Mouse (Mus musculus): ENCODE data around the gene Nckap5l. TPM values are rescaled to one million over a fixed set of nuclear protein-coding genes. Genes with fewer than 3 reads are reported as not detected.

Gene Nckap5l
- total RNA-seq (2021), result 10 to 100 TPM; 18.4 to 26.0 TPM

GRCm38 (mm10) chr15:99457606-99458401, at the start of gene Nckap5l:
TSS of gene Nckap5l (minus strand) at chr15:99457748.
- peak; percentile 78 to 82 for DNase-seq (ENCODE audit: extremely low spot score in 1 of 2, low spot score in 1 of 2)

GRCm38 (mm10) chr15:99505324-99506095, 48.0 kb upstream of the Nckap5l start:
- DNase-seq (ENCODE audit: extremely low spot score in 1 of 2, low spot score in 1 of 2), result no peak

GRCm38 (mm10) chr15:99503256-99503655, 45.7 kb upstream of the Nckap5l start:
- no peak for DNase-seq (ENCODE audit: extremely low spot score in 1 of 2, low spot score in 1 of 2)

GRCm38 (mm10) chr15:99502311-99502831, 44.8 kb upstream of the Nckap5l start:
- no peak for DNase-seq (ENCODE audit: extremely low spot score in 1 of 2, low spot score in 1 of 2)

GRCm38 (mm10) chr15:99501292-99502260, 44.0 kb upstream of the Nckap5l start:
- DNase-seq (ENCODE audit: extremely low spot score in 1 of 2, low spot score in 1 of 2), result peak in 1 of 2 experiments; percentile 49

- DNase-seq (ENCODE audit: extremely low spot score in 1 of 2, low spot score in 1 of 2), result no peak
Measured at GRCm38 (mm10) chr15:99500320-99500719, 42.8 kb upstream of the Nckap5l start.

GRCm38 (mm10) chr15:99499726-99500125, 42.2 kb upstream of the Nckap5l start:
- DNase-seq (ENCODE audit: extremely low spot score in 1 of 2, low spot score in 1 of 2), result no peak

GRCm38 (mm10) chr15:99498781-99499180, 41.2 kb upstream of the Nckap5l start:
- DNase-seq (ENCODE audit: extremely low spot score in 1 of 2, low spot score in 1 of 2), result no peak

- no peak for DNase-seq (ENCODE audit: extremely low spot score in 1 of 2, low spot score in 1 of 2)
Measured at GRCm38 (mm10) chr15:99498356-99498755, 40.8 kb upstream of the Nckap5l start.

- peak; percentile 36 to 50 for DNase-seq (ENCODE audit: extremely low spot score in 1 of 2, low spot score in 1 of 2)
Measured at GRCm38 (mm10) chr15:99497527-99498242, 40.1 kb upstream of the Nckap5l start.

GRCm38 (mm10) chr15:99497061-99497460, 39.5 kb upstream of the Nckap5l start:
- peak in 1 of 2 experiments; percentile 62 for DNase-seq (ENCODE audit: extremely low spot score in 1 of 2, low spot score in 1 of 2)

GRCm38 (mm10) chr15:99484745-99485144, 27.2 kb upstream of the Nckap5l start:
- DNase-seq (ENCODE audit: extremely low spot score in 1 of 2, low spot score in 1 of 2), result no peak

GRCm38 (mm10) chr15:99475814-99476213, 18.3 kb upstream of the Nckap5l start:
- DNase-seq (ENCODE audit: extremely low spot score in 1 of 2, low spot score in 1 of 2), result no peak

- peak; percentile 75 to 76 for DNase-seq (ENCODE audit: extremely low spot score in 1 of 2, low spot score in 1 of 2)
Measured at GRCm38 (mm10) chr15:99474576-99474926, 17.0 kb upstream of the Nckap5l start, which contains the start of gene Bcdin3d. TSS of gene Bcdin3d (minus strand) at chr15:99474730.

- peak in 1 of 2 experiments; percentile 29 for DNase-seq (ENCODE audit: extremely low spot score in 1 of 2, low spot score in 1 of 2)
Measured at GRCm38 (mm10) chr15:99473801-99474575, 16.4 kb upstream of the Nckap5l start.

- DNase-seq (ENCODE audit: extremely low spot score in 1 of 2, low spot score in 1 of 2), result no peak
Measured at GRCm38 (mm10) chr15:99472972-99473371, 15.4 kb upstream of the Nckap5l start.

GRCm38 (mm10) chr15:99471677-99472063, 14.1 kb upstream of the Nckap5l start:
- no peak for DNase-seq (ENCODE audit: extremely low spot score in 1 of 2, low spot score in 1 of 2)

- peak; percentile 48 to 68 for DNase-seq (ENCODE audit: extremely low spot score in 1 of 2, low spot score in 1 of 2)
Measured at GRCm38 (mm10) chr15:99470971-99471676, 13.6 kb upstream of the Nckap5l start.

All from layer of hippocampus, postnatal 25 days (tissue).